ENCODE assay signal across 18 mouse cellular contexts in genomic region chr10:81619976-81620375, GRCm38 (mm10). TPM values are rescaled to one million over a fixed set of nuclear protein-coding genes. Genes with fewer than 3 reads are reported as not detected.
A peak's percentile ranks its signal among the peaks of the same experiment; 100 is the strongest.
DNase-seq lines count a peak whose midpoint lies in the region; TF ChIP-seq lines count a peak whose summit lies in the region.
"Had no signal": no experiment of that assay in that cellular context is flagged by ENCODE, and none has a peak within 500 bp of the region (broad histone marks: within the 10 kb centered on the region; RNA-seq: fewer than 3 reads in every experiment).

No protein-coding gene starts in this region.

- H3K4me3 ChIP-seq in embryonic facial prominence, embryonic 10.5 days: no peak overlapping the region
- no peak overlapping the region for H3K4me3 ChIP-seq in myocyte
- H3K4me3 ChIP-seq: embryonic facial prominence, embryonic 13.5 days; forebrain, embryonic 13.5 days; forebrain, embryonic 15.5 days had no signal

- intact Hi-C loops in heart, postnatal 36 days (cut with DNase I): no loop called here

- H3K27me3 ChIP-seq in embryonic facial prominence, embryonic 10.5 days (replicated peaks; ENCODE audit: low read depth, poor library complexity, severe bottlenecking): no peaks in the 10 kb centered on the region
- H3K27me3 ChIP-seq in myocyte (ENCODE audit: control insufficient read depth, insufficient read depth, insufficient read length): peaks cover 6% of the 10 kb centered on the region
- H3K27me3 ChIP-seq: embryonic facial prominence, embryonic 13.5 days; forebrain, embryonic 13.5 days; forebrain, embryonic 15.5 days had no signal

- H3K9me3 ChIP-seq in embryonic facial prominence, embryonic 10.5 days: no peaks in the 10 kb centered on the region
- H3K9me3 ChIP-seq: embryonic facial prominence, embryonic 13.5 days; forebrain, embryonic 13.5 days; forebrain, embryonic 15.5 days had no signal

- peak; percentile 83 for DNase-seq in heart, adult 11 months
- no peak for DNase-seq in heart, postnatal 36 days
- DNase-seq in embryonic facial prominence, embryonic 10.5 days (ENCODE audit: low spot score): peak; percentile 9
- DNase-seq in lung, postnatal 14 days: no peak
- DNase-seq in cerebellum, adult 11-12 months: no peak
- DNase-seq: adrenal gland, adult 2 months; adrenal gland, postnatal 10 days; adrenal gland, postnatal 25 days; B cell, adult 2 months; cerebellum, adult 2 months; cerebellum, adult 9-10 months; cerebellum, postnatal 10 days; cerebellum, postnatal 25 days; forebrain, postnatal 0 days had no signal

- H3K27ac ChIP-seq in embryonic facial prominence, embryonic 10.5 days (replicated peaks): no peak overlapping the region
- H3K27ac ChIP-seq: embryonic facial prominence, embryonic 13.5 days; forebrain, embryonic 13.5 days; forebrain, embryonic 15.5 days had no signal

- peaks cover 13% of the 10 kb centered on the region for H3K4me1 ChIP-seq in embryonic facial prominence, embryonic 10.5 days
- H3K4me1 ChIP-seq: forebrain, embryonic 13.5 days; forebrain, embryonic 15.5 days had no signal

- H3K4me2 ChIP-seq in myocyte (ENCODE audit: low read depth): no peak overlapping the region
- H3K4me2 ChIP-seq: embryonic facial prominence, embryonic 13.5 days; forebrain, embryonic 13.5 days; forebrain, embryonic 15.5 days had no signal

- H3ac ChIP-seq in myocyte (ENCODE audit: control insufficient read depth, insufficient read length): no peak overlapping the region

- 86% methylated on average over 5 of the region's 5 CpGs for WGBS in embryonic facial prominence, embryonic 10.5 days

- H3K36me3 ChIP-seq in embryonic facial prominence, embryonic 10.5 days (replicated peaks): peaks cover 45% of the 10 kb centered on the region
- no peaks in the 10 kb centered on the region for H3K36me3 ChIP-seq in myocyte (ENCODE audit: control insufficient read depth, insufficient read depth)

- no peaks in the 10 kb centered on the region for H3K79me2 ChIP-seq in myocyte (ENCODE audit: control insufficient read depth, insufficient read depth)

- TF ChIP-seq POLR2A in myocyte (IDR thresholded peaks at IDR 0.05; ENCODE audit: insufficient read length, low read depth): no peak

TF ChIP-seq in myocyte, 11 proteins besides CTCF, POLR2A, EP300 and RAD21:
- no peak for TF ChIP-seq REST (IDR thresholded peaks at IDR 0.05; ENCODE audit: insufficient read depth, insufficient read length)
- TF ChIP-seq MYOD1 (IDR thresholded peaks at IDR 0.05; ENCODE audit: control insufficient read depth in 1 of 3, insufficient read length in 2 of 3, low read depth in 2 of 3): no peak
- TF ChIP-seq E2F4 (IDR thresholded peaks at IDR 0.05; ENCODE audit: insufficient read depth): no peak
- TF ChIP-seq USF1 (IDR thresholded peaks at IDR 0.05; ENCODE audit: low read depth): no peak
- peak in 1 of 3 experiments; percentile 16 for TF ChIP-seq MYOG (IDR thresholded peaks at IDR 0.05; ENCODE audit: control insufficient read depth in 1 of 3, insufficient read depth in 1 of 3, insufficient read length in 2 of 3, low read depth in 2 of 3)
- no peak for TF ChIP-seq TCF12 (IDR thresholded peaks at IDR 0.05; ENCODE audit: insufficient read depth, poor library complexity, severe bottlenecking)
- TF ChIP-seq SRF (IDR thresholded peaks at IDR 0.05; ENCODE audit: control insufficient read depth, insufficient read length, low read depth): no peak
- peak; percentile 51; the same call in 1 of the 2 replicates for TF ChIP-seq CEBPB (IDR thresholded peaks at IDR 0.05; ENCODE audit: insufficient read depth, poor library complexity, severe bottlenecking)
- no peak for TF ChIP-seq POLR2AphosphoS2 (IDR thresholded peaks at IDR 0.05; ENCODE audit: insufficient read length, low read depth)
- TF ChIP-seq TCF3 (IDR thresholded peaks at IDR 0.05; ENCODE audit: insufficient read length, low read depth): no peak
- TF ChIP-seq MAX (IDR thresholded peaks at IDR 0.05; ENCODE audit: low read depth): no peak

RNA-seq across cellular contexts. Expression of gene Sirt6, which starts 7.6 kb away (rescaled TPM):
- total RNA-seq in heart, postnatal 36 days (2021): 1 to 10 TPM; 6.5 to 7.2 TPM
- polyA plus RNA-seq in embryonic facial prominence, embryonic 10.5 days (2016; fragmentation: Nextera tagmentation; extraction: Ambion mirVana): 55.1 and 59.2 TPM in 2 replicates
- 28.0 TPM for polyA plus RNA-seq in myocyte (2012; fragmentation: generic; extraction: Trizol)

RNA-seq across cellular contexts. Expression of gene Ankrd24, which starts 8.4 kb away (rescaled TPM):
- total RNA-seq in heart, postnatal 36 days (2021): 10 to 100 TPM in 1 of 2 experiments, 1 to 10 TPM in 1; 8.0 to 11.7 TPM
- polyA plus RNA-seq in embryonic facial prominence, embryonic 10.5 days (2016; fragmentation: Nextera tagmentation; extraction: Ambion mirVana): 5.3 and 7.3 TPM in 2 replicates
- 11.8 TPM for polyA plus RNA-seq in myocyte (2012; fragmentation: generic; extraction: Trizol)

RNA-seq across cellular contexts. Expression of gene BC025920, which starts 13.9 kb away (rescaled TPM):
- total RNA-seq in heart, postnatal 36 days (2021): 1 to 10 TPM; 2.6 to 2.7 TPM
- polyA plus RNA-seq in embryonic facial prominence, embryonic 10.5 days (2016; fragmentation: Nextera tagmentation; extraction: Ambion mirVana): 1.5 and 2.1 TPM in 2 replicates
- polyA plus RNA-seq in myocyte (2012; fragmentation: generic; extraction: Trizol): 0.78 TPM

RNA-seq across cellular contexts. Expression of gene Tle6, which starts 19.1 kb away (rescaled TPM):
- total RNA-seq in heart, postnatal 36 days (2021): 1 to 10 TPM; 7.5 to 8.5 TPM
- 7.1 and 8.2 TPM in 2 replicates for polyA plus RNA-seq in embryonic facial prominence, embryonic 10.5 days (2016; fragmentation: Nextera tagmentation; extraction: Ambion mirVana)
- 15.3 TPM for polyA plus RNA-seq in myocyte (2012; fragmentation: generic; extraction: Trizol)

RNA-seq across cellular contexts. Expression of gene Gm10778, which starts 28.9 kb away (rescaled TPM):
- 1 to 10 TPM; 1.7 to 2.5 TPM for total RNA-seq in heart, postnatal 36 days (2021)
- polyA plus RNA-seq in embryonic facial prominence, embryonic 10.5 days (2016; fragmentation: Nextera tagmentation; extraction: Ambion mirVana): 3.9 and 5.3 TPM in 2 replicates
- 0.59 TPM for polyA plus RNA-seq in myocyte (2012; fragmentation: generic; extraction: Trizol)

Comparison
In these comparisons a context has a peak if more than half of its experiments do, and no peak if none do; other contexts are left out.
1. DNase-seq: peak in heart, adult 11 months (single experiment) and embryonic facial prominence, embryonic 10.5 days (single experiment); none in heart, postnatal 36 days (0 of 2), lung, postnatal 14 days (single experiment) and cerebellum, adult 11-12 months (single experiment).